In the genomic region with DNA sequence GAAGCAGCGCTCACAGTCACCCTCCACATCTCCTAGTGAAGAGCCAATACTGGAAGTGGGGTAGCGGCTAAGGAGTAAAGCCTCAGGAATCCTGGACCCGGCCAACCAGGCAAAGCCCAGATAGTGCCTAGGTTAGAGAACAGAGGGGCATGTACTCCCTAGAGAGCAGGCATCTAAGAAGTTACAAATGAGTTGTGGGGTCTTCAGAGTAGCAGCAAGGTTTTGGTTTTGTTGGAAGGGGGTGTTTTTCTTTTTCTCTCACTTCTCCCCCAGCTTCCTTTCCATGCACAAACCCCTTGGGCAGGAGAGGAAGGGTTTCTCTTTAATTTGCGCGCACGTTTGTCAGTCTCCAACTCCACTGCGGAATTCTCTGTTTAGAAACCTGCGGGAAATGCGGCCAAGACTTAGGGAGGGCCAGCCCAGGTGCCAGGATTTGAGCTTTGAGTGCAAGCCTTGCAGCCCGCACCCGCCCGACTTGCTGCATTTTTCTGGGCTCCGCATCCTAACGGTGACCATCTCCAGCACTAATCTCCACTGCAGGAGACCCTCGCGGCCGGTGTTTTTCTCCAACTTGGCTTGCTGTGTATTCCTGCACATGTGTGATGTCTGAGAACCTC, we compare ENCODE assay signal across 9 mouse cellular contexts. TPM values are rescaled to one million over a fixed set of nuclear protein-coding genes. Genes with fewer than 3 reads are reported as not detected.
A peak's percentile ranks its signal among the peaks of the same experiment; 100 is the strongest.
DNase-seq lines count a peak whose midpoint lies in the region; ATAC-seq lines count a peak whose summit lies in the region.
"Had no signal": no experiment of that assay in that cellular context is flagged by ENCODE, and none has a peak within 500 bp of the region (broad histone marks: within the 10 kb centered on the region; RNA-seq: fewer than 3 reads in every experiment).

No protein-coding gene starts in this region.

- peaks cover 31% of the 10 kb centered on the region for H3K4me1 ChIP-seq in limb, embryonic 13.5 days

- ATAC-seq in cerebellum, adult (ENCODE audit: insufficient number of reproducible peaks, low FRiP score, low TSS enrichment) = no peak
- ATAC-seq in limb, embryonic 13.5 days (ENCODE audit: low FRiP score, low read depth) = no peak
- ATAC-seq in megakaryocyte-erythroid progenitor cell, adult 5-6 weeks (replicated peaks; ENCODE audit: low FRiP score, low TSS enrichment, poor library complexity, severe bottlenecking) = no peak

- no peaks in the 10 kb centered on the region for H3K9me3 ChIP-seq in limb, embryonic 13.5 days

- 2% methylated on average over 17 of the region's 17 CpGs for WGBS in limb, embryonic 13.5 days

- H3K27me3 ChIP-seq in limb, embryonic 13.5 days = peaks cover 79% of the 10 kb centered on the region

- H3K36me3 ChIP-seq in limb, embryonic 13.5 days = no peaks in the 10 kb centered on the region

- H3K4me3 ChIP-seq in limb, embryonic 13.5 days = peak overlapping the region; percentile 53

- no peak overlapping the region for H3K27ac ChIP-seq in limb, embryonic 13.5 days

- peak; percentile 3 to 5 for DNase-seq in cerebellum, postnatal 25 days
- DNase-seq in right cerebral cortex, postnatal 25 days = peak; percentile 12
- DNase-seq in right cerebral cortex, adult 2 months (ENCODE audit: low spot score in 2 of 2) = no peak
- no peak for DNase-seq in cerebellum, adult 11 months
- no peak for DNase-seq in lung, postnatal 4 days
- DNase-seq: kidney, adult 18-20 months had no signal

- peak overlapping the region; percentile 91 for H3K4me2 ChIP-seq in limb, embryonic 13.5 days (replicated peaks)

- H3K9ac ChIP-seq in limb, embryonic 13.5 days = peak overlapping the region; percentile 62

RNA-seq across cellular contexts. Expression of a gene that starts 1.1 kb away (rescaled TPM):
- polyA plus RNA-seq in limb, embryonic 13.5 days (2015; fragmentation: Nextera tagmentation; extraction: Ambion mirVana) = 3.9 and 4.6 TPM in 2 replicates
- total RNA-seq in megakaryocyte-erythroid progenitor cell, adult 5-6 weeks (2014; fragmentation: Nextera tagmentation) = not detected in 2 replicates
- not detected in 2 replicates for total RNA-seq in megakaryocyte-erythroid progenitor cell, adult 5-6 weeks (2017)

Comparison
In these comparisons a context has a peak if more than half of its experiments do, and no peak if none do; other contexts are left out.
1. DNase-seq: peak in cerebellum, postnatal 25 days (2 of 2) and right cerebral cortex, postnatal 25 days (single experiment); none in right cerebral cortex, adult 2 months (0 of 2), cerebellum, adult 11 months (single experiment) and lung, postnatal 4 days (0 of 2).